Mouse (Mus musculus): Measurements from ENCODE around the gene Atp6v0a2. TPM values are rescaled to one million over a fixed set of nuclear protein-coding genes. Genes with fewer than 3 reads are reported as not detected.
A peak's percentile ranks its signal among the peaks of the same experiment; 100 is the strongest.

Atp6v0a2 gene
- total and polyA plus RNA-seq, 2 experiments: 10.8 to 18.0 TPM

DNA sequence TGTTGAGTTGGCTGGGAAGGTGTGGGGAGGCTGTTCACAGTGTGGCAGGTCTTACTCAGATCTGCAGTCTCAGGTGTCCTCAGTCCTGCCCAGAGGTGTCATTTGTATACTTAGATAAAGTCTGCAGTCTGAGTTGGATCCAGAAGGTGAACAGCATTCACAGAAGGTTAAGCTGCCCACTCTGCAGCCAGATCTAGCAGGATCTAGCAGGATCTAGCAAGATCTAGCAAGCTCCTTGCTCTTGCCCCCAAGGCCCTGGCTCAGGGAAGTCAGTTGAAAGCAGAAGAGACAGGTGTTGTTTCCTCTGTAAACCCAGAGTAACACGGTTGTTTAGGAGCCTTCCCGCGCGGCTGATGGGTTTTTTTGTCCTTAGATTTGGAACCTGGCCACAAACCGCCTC, 85.4 kb downstream of the Atp6v0a2 start:
- 89% methylated on average over 5 of the region's 5 CpGs for WGBS
- no peak for DNase-seq (ENCODE audit: extremely low read depth, low read depth, low spot score)
- TF ChIP-seq POLR2A (IDR thresholded peaks at IDR 0.05; ENCODE audit: extremely low read depth, insufficient read depth, low read length): no peak
- no peak for TF ChIP-seq CTCF (IDR thresholded peaks at IDR 0.05; ENCODE audit: low read depth, low read length)
- no peak overlapping the region for H3K4me3 ChIP-seq (ENCODE audit: insufficient read depth, low read depth, low read length)
- no peak overlapping the region for H3K9ac ChIP-seq (ENCODE audit: low read depth, low read length)
- no peak overlapping the region for H3K27ac ChIP-seq (replicated peaks; ENCODE audit: insufficient read depth, low read depth, low read length)
- H3K79me2 ChIP-seq (ENCODE audit: control insufficient read depth, insufficient read depth, low read length): no peaks in the 10 kb centered on the region; the same call in 1 of the 2 replicates
- peaks cover 23% of the 10 kb centered on the region for H3K36me3 ChIP-seq (ENCODE audit: control insufficient read depth, insufficient read depth, low read length)
- H3K4me1 ChIP-seq (ENCODE audit: control insufficient read depth, insufficient read depth, low read length): no peaks in the 10 kb centered on the region
- no peaks in the 10 kb centered on the region for H3K27me3 ChIP-seq (ENCODE audit: control insufficient read depth, insufficient read depth, low read length)

DNA sequence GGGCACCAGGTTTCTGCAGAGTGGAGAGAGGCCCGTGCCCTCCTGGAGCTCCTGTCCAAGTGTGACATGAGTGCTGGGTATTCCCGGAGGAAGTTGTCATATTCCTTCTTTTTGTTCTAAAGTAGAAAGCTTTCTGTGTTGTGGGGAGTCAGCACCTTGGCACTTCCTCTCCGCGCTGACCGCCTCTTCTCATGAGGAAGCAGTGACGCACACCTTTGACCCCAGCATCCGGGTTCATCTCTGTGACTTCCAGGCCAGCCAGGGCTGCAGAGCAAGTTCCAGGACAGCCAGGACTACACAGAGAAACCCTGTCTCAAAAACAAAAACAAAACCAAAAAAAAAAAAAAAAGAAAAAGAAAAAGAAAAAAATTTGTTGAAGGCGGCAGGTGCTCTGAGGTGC, 86.8 kb downstream of the Atp6v0a2 start:
- no peak overlapping the region for H3K4me3 ChIP-seq (ENCODE audit: insufficient read depth, low read depth, low read length)
- H3K4me1 ChIP-seq (ENCODE audit: control insufficient read depth, insufficient read depth, low read length): no peaks in the 10 kb centered on the region
- peaks cover 34% of the 10 kb centered on the region for H3K36me3 ChIP-seq (ENCODE audit: control insufficient read depth, insufficient read depth, low read length)
- H3K9ac ChIP-seq (ENCODE audit: low read depth, low read length): no peak overlapping the region
- TF ChIP-seq CTCF (IDR thresholded peaks at IDR 0.05; ENCODE audit: low read depth, low read length): no peak
- TF ChIP-seq POLR2A (IDR thresholded peaks at IDR 0.05; ENCODE audit: extremely low read depth, insufficient read depth, low read length): no peak
- H3K79me2 ChIP-seq (ENCODE audit: control insufficient read depth, insufficient read depth, low read length): no peaks in the 10 kb centered on the region; the same call in 1 of the 2 replicates
- peak; percentile 27 for DNase-seq (ENCODE audit: extremely low read depth, low read depth, low spot score)
- WGBS: 79% methylated on average over 8 of the region's 8 CpGs
- H3K27ac ChIP-seq (replicated peaks; ENCODE audit: insufficient read depth, low read depth, low read length): peak overlapping the region; percentile 49
- H3K27me3 ChIP-seq (ENCODE audit: control insufficient read depth, insufficient read depth, low read length): no peaks in the 10 kb centered on the region

- H3K79me2 ChIP-seq (ENCODE audit: control insufficient read depth, insufficient read depth, low read length): no peaks in the 10 kb centered on the region
- H3K9ac ChIP-seq (ENCODE audit: low read depth, low read length): no peak overlapping the region
- H3K4me1 ChIP-seq (ENCODE audit: control insufficient read depth, insufficient read depth, low read length): no peaks in the 10 kb centered on the region
- WGBS: 97% methylated on average over 11 of the region's 11 CpGs
- no peak for DNase-seq (ENCODE audit: extremely low read depth, low read depth, low spot score)
- no peak overlapping the region for H3K4me3 ChIP-seq (ENCODE audit: insufficient read depth, low read depth, low read length)
- no peaks in the 10 kb centered on the region for H3K27me3 ChIP-seq (ENCODE audit: control insufficient read depth, insufficient read depth, low read length)
- H3K27ac ChIP-seq (replicated peaks; ENCODE audit: insufficient read depth, low read depth, low read length): no peak overlapping the region
- H3K36me3 ChIP-seq (ENCODE audit: control insufficient read depth, insufficient read depth, low read length): peaks cover 41% of the 10 kb centered on the region
- TF ChIP-seq CTCF (IDR thresholded peaks at IDR 0.05; ENCODE audit: low read depth, low read length): no peak
- TF ChIP-seq POLR2A (IDR thresholded peaks at IDR 0.05; ENCODE audit: extremely low read depth, insufficient read depth, low read length): no peak
These were observed 89.6 kb downstream of the Atp6v0a2 start for GRCm38 (mm10) chr5:124717969-124718368.

GRCm38 (mm10) chr5:124718396-124718795, 90.0 kb downstream of the Atp6v0a2 start:
- H3K4me3 ChIP-seq (ENCODE audit: insufficient read depth, low read depth, low read length): no peak overlapping the region
- no peaks in the 10 kb centered on the region for H3K27me3 ChIP-seq (ENCODE audit: control insufficient read depth, insufficient read depth, low read length)
- 98% methylated on average over 7 of the region's 7 CpGs for WGBS
- DNase-seq (ENCODE audit: extremely low read depth, low read depth, low spot score): no peak
- H3K27ac ChIP-seq (replicated peaks; ENCODE audit: insufficient read depth, low read depth, low read length): no peak overlapping the region
- no peak for TF ChIP-seq CTCF (IDR thresholded peaks at IDR 0.05; ENCODE audit: low read depth, low read length)
- no peak for TF ChIP-seq POLR2A (IDR thresholded peaks at IDR 0.05; ENCODE audit: extremely low read depth, insufficient read depth, low read length)
- H3K79me2 ChIP-seq (ENCODE audit: control insufficient read depth, insufficient read depth, low read length): no peaks in the 10 kb centered on the region
- H3K4me1 ChIP-seq (ENCODE audit: control insufficient read depth, insufficient read depth, low read length): no peaks in the 10 kb centered on the region
- H3K36me3 ChIP-seq (ENCODE audit: control insufficient read depth, insufficient read depth, low read length): peaks cover 41% of the 10 kb centered on the region
- H3K9ac ChIP-seq (ENCODE audit: low read depth, low read length): no peak overlapping the region

DNA sequence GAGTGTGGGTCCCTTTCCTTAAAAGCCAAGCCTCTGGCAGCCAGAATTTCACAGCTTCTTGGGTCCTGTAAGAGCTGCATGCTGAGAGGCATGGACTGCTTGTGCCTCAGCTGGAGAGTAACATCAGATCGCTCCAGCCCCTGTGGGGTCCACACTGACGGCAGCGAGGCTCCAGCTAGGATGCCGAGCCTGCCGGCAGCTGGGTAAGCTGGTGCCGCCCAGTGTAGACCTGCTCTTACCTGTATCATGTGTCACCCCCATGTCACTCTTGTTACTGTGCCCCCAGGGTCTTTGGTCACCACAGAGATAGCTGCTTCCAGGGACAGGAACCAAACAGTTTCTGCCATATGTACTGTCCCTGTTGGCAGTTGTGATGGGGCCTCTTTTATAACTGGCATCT, 94.7 kb downstream of the Atp6v0a2 start:
- H3K36me3 ChIP-seq (ENCODE audit: control insufficient read depth, insufficient read depth, low read length): peaks cover 29% of the 10 kb centered on the region
- H3K79me2 ChIP-seq (ENCODE audit: control insufficient read depth, insufficient read depth, low read length): no peaks in the 10 kb centered on the region
- TF ChIP-seq POLR2A (IDR thresholded peaks at IDR 0.05; ENCODE audit: extremely low read depth, insufficient read depth, low read length) (no peak), CTCF (IDR thresholded peaks at IDR 0.05; ENCODE audit: low read depth, low read length) (no peak)
- no peak overlapping the region for H3K9ac ChIP-seq (ENCODE audit: low read depth, low read length)
- no peak for DNase-seq (ENCODE audit: extremely low read depth, low read depth, low spot score)
- 94% methylated on average over 6 of the region's 6 CpGs for WGBS
- H3K27ac ChIP-seq (replicated peaks; ENCODE audit: insufficient read depth, low read depth, low read length): no peak overlapping the region
- H3K4me1 ChIP-seq (ENCODE audit: control insufficient read depth, insufficient read depth, low read length): no peaks in the 10 kb centered on the region
- H3K4me3 ChIP-seq (ENCODE audit: insufficient read depth, low read depth, low read length): no peak overlapping the region
- no peaks in the 10 kb centered on the region for H3K27me3 ChIP-seq (ENCODE audit: control insufficient read depth, insufficient read depth, low read length)

GRCm38 (mm10) chr5:124724997-124725396, 96.6 kb downstream of the Atp6v0a2 start, which contains the start of gene Dnah10:
TSS of gene Dnah10 (plus strand) at chr5:124725085.
- WGBS: 27% methylated on average over 29 of the region's 29 CpGs
- DNase-seq (ENCODE audit: extremely low read depth, low read depth, low spot score): no peak

More at GRCm38 (mm10) chr5:124724997-124725396, 96.6 kb downstream of the Atp6v0a2 start, which contains the start of gene Dnah10:
- H3K4me1 ChIP-seq (ENCODE audit: control insufficient read depth, insufficient read depth, low read length): no peaks in the 10 kb centered on the region; the same call in 1 of the 2 replicates
- H3K79me2 ChIP-seq (ENCODE audit: control insufficient read depth, insufficient read depth, low read length): no peaks in the 10 kb centered on the region
- H3K27ac ChIP-seq (replicated peaks; ENCODE audit: insufficient read depth, low read depth, low read length): no peak within 1 kb of the TSS
- no peaks in the 10 kb centered on the region for H3K27me3 ChIP-seq (ENCODE audit: control insufficient read depth, insufficient read depth, low read length)
- no peak within 1 kb of the TSS for H3K9ac ChIP-seq (ENCODE audit: low read depth, low read length)
- no peak for TF ChIP-seq CTCF (IDR thresholded peaks at IDR 0.05; ENCODE audit: low read depth, low read length)
- TF ChIP-seq POLR2A (IDR thresholded peaks at IDR 0.05; ENCODE audit: extremely low read depth, insufficient read depth, low read length): no peak
- no peak within 1 kb of the TSS for H3K4me3 ChIP-seq (ENCODE audit: insufficient read depth, low read depth, low read length)
- H3K36me3 ChIP-seq (ENCODE audit: control insufficient read depth, insufficient read depth, low read length): peaks cover 13% of the 10 kb centered on the region; the same call in 1 of the 2 replicates

Data from liver, adult 2 months (tissue).